Mouse (Mus musculus) midbrain, embryonic 12.5 days (tissue): ENCODE measurements around the gene Krtap4-2. TPM values are rescaled to one million over a fixed set of nuclear protein-coding genes. Genes with fewer than 3 reads are reported as not detected.
"Not testable (repeated sequence)": the region's sequence is repeated elsewhere in the genome, so short reads cannot be mapped to it uniquely, and the experiment has no call there.

Source experiments
- ATAC-seq: fragments of 200-750 bp; cut with Nextera tagmentation; 2 replicates; pipeline ENCODE4 v1.8.0; 2017; ENCODE audit warnings: low read depth, moderate TSS enrichment, moderate library complexity; ENCODE audit not compliant: low FRiP score
- H3K27ac ChIP-seq: fragments of 300-500 bp; sonication (generic); replicated peaks from 2 replicates; pipeline ENCODE4 v1.5.1; 2016; ENCODE audit warnings: mild to moderate bottlenecking
- H3K27me3 ChIP-seq: fragments of 300-500 bp; sonication (generic); 2 replicates; pipeline ENCODE4 v1.6.1; 2016; ENCODE audit warnings: mild to moderate bottlenecking
- H3K36me3 ChIP-seq: fragments of 300-500 bp; sonication (generic); 2 replicates; pipeline ENCODE4 v1.6.1; 2016
- H3K4me1 ChIP-seq: fragments of 300-500 bp; sonication (generic); 2 replicates; pipeline ENCODE4 v1.6.1; 2016
- H3K4me2 ChIP-seq: fragments of 300-500 bp; sonication (generic); replicated peaks from 2 replicates; pipeline ENCODE4 v1.6.1; 2016; ENCODE audit warnings: mild to moderate bottlenecking, moderate library complexity
- H3K4me3 ChIP-seq: fragments of 300-500 bp; sonication (generic); 2 replicates; pipeline ENCODE4 v1.5.1; 2016; ENCODE audit warnings: mild to moderate bottlenecking
- H3K9ac ChIP-seq: fragments of 300-500 bp; sonication (generic); replicated peaks from 2 replicates; pipeline ENCODE4 v1.6.1; 2016; ENCODE audit warnings: mild to moderate bottlenecking, moderate library complexity
- H3K9me3 ChIP-seq: fragments of 300-500 bp; sonication (generic); 2 replicates; pipeline ENCODE4 v1.6.1; 2016; ENCODE audit warnings: mild to moderate bottlenecking
- WGBS: fragments of 180-500 bp; shearing (Covaris S2); methylation state at CpG from one replicate; pipeline ENCODE4 v1.1.7; 2016; 5-methylcytosine and 5-hydroxymethylcytosine counted together
- polyA plus RNA-seq: library from polyadenylated mRNA; unstranded; fragments of >200 nt; fragmentation: Nextera tagmentation; extraction: Ambion mirVana; gene quantifications from 2 replicates; pipeline ENCODE4 v1.2.1, GENCODE M21; 2016

Gene Krtap4-2
- polyA plus RNA-seq = not detected in 2 replicates

- WGBS = 35% methylated on average over 8 of the region's 8 CpGs
- no peak for ATAC-seq
- Histone ChIP-seq H3K27me3 (no peaks in the 10 kb centered on the region), H3K27ac (no peak within 1 kb of the TSS), H3K4me2 (no peak within 1 kb of the TSS), H3K9ac (no peak within 1 kb of the TSS), H3K4me3 (no peak within 1 kb of the TSS), H3K36me3 (no peaks in the 10 kb centered on the region), H3K9me3 (no peaks in the 10 kb centered on the region), H3K4me1 (0 out of 2 replicates have a peak, but pooled peaks cover 2% of the 10 kb centered on the region)
Observed at GRCm38 (mm10) chr11:99634653-99635134, at the start of gene Krtap4-2. Gene Krtap4-2, minus strand, starts transcription at chr11:99635084.

- Histone ChIP-seq H3K4me1 (no peaks in the 10 kb centered on the region), H3K27me3 (no peaks in the 10 kb centered on the region), H3K36me3 (no peaks in the 10 kb centered on the region), H3K4me2 (no peak overlapping the region), H3K4me3 (no peak overlapping the region), H3K9me3 (no peaks in the 10 kb centered on the region), H3K27ac (no peak overlapping the region), H3K9ac (no peak overlapping the region)
- WGBS = 90% methylated on average over 2 of the region's 2 CpGs
- ATAC-seq = no peak
Observed at GRCm38 (mm10) chr11:99683481-99683880, 48.6 kb upstream of the Krtap4-2 start.

GRCm38 (mm10) chr11:99665860-99666259 lies 31.0 kb upstream of the Krtap4-2 start, which contains the start of gene Krtap4-6:
Gene Krtap4-6, minus strand, starts transcription at chr11:99665960.
- ATAC-seq = no peak
- Histone ChIP-seq H3K9ac (no peak within 1 kb of the TSS), H3K4me2 (no peak within 1 kb of the TSS), H3K36me3 (no peaks in the 10 kb centered on the region), H3K4me3 (no peak within 1 kb of the TSS), H3K4me1 (no peaks in the 10 kb centered on the region), H3K9me3 (no peaks in the 10 kb centered on the region), H3K27me3 (no peaks in the 10 kb centered on the region), H3K27ac (0 out of 2 replicates have a peak within 1 kb of the TSS, but pooled peaks have one; percentile 30)

- no peaks in the 10 kb centered on the region for H3K4me1 ChIP-seq
- no peaks in the 10 kb centered on the region for H3K36me3 ChIP-seq
- no peak for ATAC-seq
- no peak overlapping the region for H3K27ac ChIP-seq
- H3K9ac ChIP-seq = no peak overlapping the region
- no peaks in the 10 kb centered on the region for H3K27me3 ChIP-seq
- no peaks in the 10 kb centered on the region for H3K9me3 ChIP-seq
- WGBS = 90% methylated on average over 10 of the region's 10 CpGs
- no peak overlapping the region for H3K4me3 ChIP-seq
- H3K4me2 ChIP-seq = no peak overlapping the region
Observed at GRCm38 (mm10) chr11:99662802-99663201, 27.9 kb upstream of the Krtap4-2 start.

GRCm38 (mm10) chr11:99659256-99659655 lies 24.4 kb upstream of the Krtap4-2 start:
- Histone ChIP-seq H3K27ac (no peak overlapping the region), H3K4me1 (no peaks in the 10 kb centered on the region), H3K27me3 (no peaks in the 10 kb centered on the region), H3K4me3 (no peak overlapping the region), H3K4me2 (no peak overlapping the region), H3K9ac (no peak overlapping the region), H3K36me3 (no peaks in the 10 kb centered on the region), H3K9me3 (no peaks in the 10 kb centered on the region)
- ATAC-seq = no peak
- 87% methylated on average over 4 of the region's 4 CpGs for WGBS

GRCm38 (mm10) chr11:99658467-99659010 lies 23.7 kb upstream of the Krtap4-2 start, which contains the start of gene Gm11563:
Gene Gm11563, minus strand, starts transcription at chr11:99658960.
- 79% methylated on average over 10 of the region's 10 CpGs for WGBS
- H3K27ac ChIP-seq, ATAC-seq, H3K36me3 ChIP-seq, H3K4me3 ChIP-seq, H3K4me2 ChIP-seq, H3K27me3 ChIP-seq, H3K9me3 ChIP-seq, H3K4me1 ChIP-seq, H3K9ac ChIP-seq: not testable (repeated sequence)

- no peaks in the 10 kb centered on the region for H3K36me3 ChIP-seq
- no peak overlapping the region for H3K9ac ChIP-seq
- no peaks in the 10 kb centered on the region for H3K27me3 ChIP-seq
- H3K4me2 ChIP-seq = no peak overlapping the region
- ATAC-seq = no peak
- H3K4me3 ChIP-seq = no peak overlapping the region
- H3K27ac ChIP-seq = no peak overlapping the region
- no peaks in the 10 kb centered on the region for H3K9me3 ChIP-seq
- 60% methylated on average over 5 of the region's 5 CpGs for WGBS
- H3K4me1 ChIP-seq = no peaks in the 10 kb centered on the region
Observed at GRCm38 (mm10) chr11:99657051-99657450, 22.2 kb upstream of the Krtap4-2 start.

- Histone ChIP-seq H3K4me3 (no peak within 1 kb of the TSS), H3K27me3 (no peaks in the 10 kb centered on the region), H3K27ac (no peak within 1 kb of the TSS), H3K9ac (no peak within 1 kb of the TSS), H3K36me3 (no peaks in the 10 kb centered on the region), H3K4me1 (no peaks in the 10 kb centered on the region), H3K9me3 (no peaks in the 10 kb centered on the region), H3K4me2 (no peak within 1 kb of the TSS)
- ATAC-seq = no peak
- WGBS = 77% methylated on average over 2 of the region's 2 CpGs
Observed at GRCm38 (mm10) chr11:99650136-99650535, 15.3 kb upstream of the Krtap4-2 start, which contains the start of gene Gm11555. Gene Gm11555, minus strand, starts transcription at chr11:99650236.

- H3K27ac ChIP-seq = no peak overlapping the region
- H3K36me3 ChIP-seq = no peaks in the 10 kb centered on the region
- H3K4me3 ChIP-seq = no peak overlapping the region
- H3K9ac ChIP-seq = no peak overlapping the region
- no peaks in the 10 kb centered on the region for H3K9me3 ChIP-seq
- no peak for ATAC-seq
- no peaks in the 10 kb centered on the region for H3K4me1 ChIP-seq
- 87% methylated on average over 15 of the region's 15 CpGs for WGBS
- H3K4me2 ChIP-seq = no peak overlapping the region
- no peaks in the 10 kb centered on the region for H3K27me3 ChIP-seq
Observed at GRCm38 (mm10) chr11:99646444-99646843, 11.6 kb upstream of the Krtap4-2 start.

- Histone ChIP-seq H3K4me2 (no peak overlapping the region), H3K36me3 (no peaks in the 10 kb centered on the region), H3K27me3 (no peaks in the 10 kb centered on the region), H3K4me3 (no peak overlapping the region), H3K9ac (no peak overlapping the region), H3K9me3 (no peaks in the 10 kb centered on the region), H3K27ac (no peak overlapping the region), H3K4me1 (no peaks in the 10 kb centered on the region)
- 83% methylated on average over 3 of the region's 3 CpGs for WGBS
- no peak for ATAC-seq
Observed at GRCm38 (mm10) chr11:99644351-99644750, 9.5 kb upstream of the Krtap4-2 start.

GRCm38 (mm10) chr11:99643635-99644139 lies 8.8 kb upstream of the Krtap4-2 start, which contains the start of gene Krtap4-7:
Gene Krtap4-7, minus strand, starts transcription at chr11:99644089.
- not testable (repeated sequence) for H3K4me1 ChIP-seq, ATAC-seq, H3K9me3 ChIP-seq, H3K27me3 ChIP-seq, H3K4me3 ChIP-seq, H3K4me2 ChIP-seq, H3K36me3 ChIP-seq, H3K9ac ChIP-seq
- 84% methylated on average over 9 of the region's 9 CpGs for WGBS
- 0 out of 2 replicates have a peak within 1 kb of the TSS, but pooled peaks have one; percentile 25 for H3K27ac ChIP-seq

GRCm38 (mm10) chr11:99640926-99641325 lies 6.0 kb upstream of the Krtap4-2 start:
- no peak overlapping the region for H3K9ac ChIP-seq
- H3K9me3 ChIP-seq = no peaks in the 10 kb centered on the region
- no peaks in the 10 kb centered on the region for H3K4me1 ChIP-seq
- no peak overlapping the region for H3K4me2 ChIP-seq
- 34% methylated on average over 1 of the region's 1 CpGs for WGBS
- no peak overlapping the region for H3K27ac ChIP-seq
- H3K27me3 ChIP-seq = no peaks in the 10 kb centered on the region
- no peak overlapping the region for H3K4me3 ChIP-seq
- no peaks in the 10 kb centered on the region for H3K36me3 ChIP-seq
- no peak for ATAC-seq
